In genomic region chr11:108023188-108023587, GRCm38 (mm10) we compare ENCODE assay signal across 9 mouse cellular contexts.
A peak's percentile ranks its signal among the peaks of the same experiment; 100 is the strongest.
DNase-seq lines count a peak whose midpoint lies in the region; ATAC-seq lines count a peak whose summit lies in the region.
"Had no signal": no experiment of that assay in that cellular context is flagged by ENCODE, and none has a peak within 500 bp of the region (broad histone marks: within the 10 kb centered on the region; RNA-seq: fewer than 3 reads in every experiment).

No protein-coding gene starts in this region.

- H3K4me3 ChIP-seq in midbrain, embryonic 13.5 days (replicated peaks) = no peak overlapping the region
- H3K4me3 ChIP-seq: heart, adult 2 months had no signal

- no peaks in the 10 kb centered on the region for H3K27me3 ChIP-seq in midbrain, embryonic 13.5 days

- H3K27ac ChIP-seq in midbrain, embryonic 13.5 days = no peak overlapping the region
- H3K27ac ChIP-seq: heart, adult 2 months had no signal

- WGBS in midbrain, embryonic 13.5 days = 73% methylated on average over 14 of the region's 14 CpGs

- ATAC-seq in midbrain, embryonic 13.5 days = no peak

- no peak overlapping the region for H3K9ac ChIP-seq in midbrain, embryonic 13.5 days (replicated peaks)

- DNase-seq in adrenal gland, adult (ENCODE audit: inconsistent age in 2 of 2, low spot score in 1 of 2) = peak; percentile 24 to 32
- DNase-seq in adrenal gland, adult 18-20 months (ENCODE audit: low spot score in 2 of 2) = no peak
- DNase-seq in adrenal gland, postnatal 10 days = peak; percentile 26
- peak; percentile 62 to 74 for DNase-seq in frontal cortex, postnatal 10 days (ENCODE audit: low spot score in 2 of 2)
- peak; percentile 90 to 91 for DNase-seq in layer of hippocampus, postnatal 36 days
- DNase-seq in right cerebral cortex, adult 2 months (ENCODE audit: low spot score in 2 of 2) = peak; percentile 73 to 74
- no peak for DNase-seq in liver

- no peaks in the 10 kb centered on the region for H3K9me3 ChIP-seq in midbrain, embryonic 13.5 days

- H3K4me2 ChIP-seq in midbrain, embryonic 13.5 days (replicated peaks) = no peak overlapping the region

- H3K4me1 ChIP-seq in midbrain, embryonic 13.5 days (replicated peaks) = no peaks in the 10 kb centered on the region

- H3K36me3 ChIP-seq in midbrain, embryonic 13.5 days = no peaks in the 10 kb centered on the region

Comparison
In these comparisons a context has a peak if more than half of its experiments do, and no peak if none do; other contexts are left out.
1. DNase-seq: peak in adrenal gland, adult (2 of 2), adrenal gland, postnatal 10 days (single experiment), frontal cortex, postnatal 10 days (2 of 2), layer of hippocampus, postnatal 36 days (2 of 2) and right cerebral cortex, adult 2 months (2 of 2); none in adrenal gland, adult 18-20 months (0 of 2) and liver (single experiment).